Mouse (Mus musculus) hindbrain, embryonic 11.5 days (tissue): ENCODE measurements at regions not wholly inside any gene's neighbourhood (a gene's known extent, or its start where the extent isn't known, plus 50 kb on each side); places are given as distances from the start of the nearest gene placed in this dataset.
A peak's percentile ranks its signal among the peaks of the same experiment; 100 is the strongest.

ENCODE experiments used
- ATAC-seq: fragments of 200-750 bp; cut with Nextera tagmentation; 2 replicates; pipeline ENCODE4 v1.8.0; 2017; ENCODE audit warnings: mild to moderate bottlenecking, moderate TSS enrichment, moderate library complexity; ENCODE audit not compliant: low FRiP score
- DNase-seq: peaks from one replicate; pipeline ENCODE4 v3.0.0-alpha.2; 2015; ENCODE audit warnings: low spot score
- H3K27ac ChIP-seq: fragments of 300-500 bp; sonication (generic); 2 replicates; pipeline ENCODE4 v1.5.1; 2014; ENCODE audit warnings: mild to moderate bottlenecking, low read depth, low read length
- H3K27me3 ChIP-seq: fragments of 300-500 bp; sonication (generic); 2 replicates; pipeline ENCODE4 v1.6.1; 2014; ENCODE audit warnings: mild to moderate bottlenecking, low read length, moderate library complexity, mixed read lengths; ENCODE audit not compliant: control insufficient read depth, insufficient read depth
- H3K36me3 ChIP-seq: fragments of 300-500 bp; sonication (generic); 2 replicates; pipeline ENCODE4 v1.6.1; 2014; ENCODE audit warnings: mild to moderate bottlenecking, low read length, moderate library complexity, mixed read lengths; ENCODE audit not compliant: control insufficient read depth, insufficient read depth
- H3K4me1 ChIP-seq: fragments of 300-500 bp; sonication (generic); replicated peaks from 2 replicates; pipeline ENCODE4 v1.6.1; 2014; ENCODE audit warnings: low read length, mixed read lengths; ENCODE audit not compliant: control insufficient read depth, insufficient read depth
- H3K4me2 ChIP-seq: fragments of 300-500 bp; sonication (generic); replicated peaks from 2 replicates; pipeline ENCODE4 v1.6.1; 2014; ENCODE audit warnings: mild to moderate bottlenecking, low read depth, low read length
- H3K4me3 ChIP-seq: fragments of 300-500 bp; sonication (generic); 2 replicates; pipeline ENCODE4 v1.5.1; 2014; ENCODE audit warnings: low read depth, low read length
- H3K9ac ChIP-seq: fragments of 300-500 bp; sonication (generic); 2 replicates; pipeline ENCODE4 v1.6.1; 2014; ENCODE audit warnings: low read depth, low read length
- H3K9me3 ChIP-seq: fragments of 300-500 bp; sonication (generic); 2 replicates; pipeline ENCODE4 v1.6.1; 2016; ENCODE audit warnings: low read length; ENCODE audit not compliant: control insufficient read depth
- WGBS: fragments of 180-500 bp; shearing (Covaris S2); extraction: QIAGEN DNeasy Blood & Tissue Kit; methylation state at CpG from one replicate; pipeline ENCODE4 v1.1.7; 2014; 5-methylcytosine and 5-hydroxymethylcytosine counted together

DNA sequence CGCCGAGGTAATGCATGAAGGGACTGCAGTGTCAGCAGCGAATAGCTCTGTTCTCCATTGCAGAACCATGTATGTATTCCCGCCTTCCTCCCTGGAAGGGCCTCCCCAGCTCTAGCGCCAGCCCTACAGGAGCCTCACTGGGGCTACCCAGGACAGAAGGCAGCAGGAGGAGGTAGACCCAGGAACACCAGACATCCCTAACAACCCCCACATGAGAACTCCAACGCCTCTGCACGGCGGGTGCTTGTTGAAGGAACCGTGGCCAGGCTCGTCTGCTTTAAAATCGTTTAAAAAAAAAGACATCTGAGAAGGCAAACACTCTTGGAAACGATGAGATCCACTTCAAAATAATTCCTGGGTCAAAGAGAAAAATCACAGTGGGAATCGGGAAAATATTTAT is 194.3 kb downstream of the Mroh4 start:
- H3K4me1 ChIP-seq = no peaks in the 10 kb centered on the region
- H3K4me2 ChIP-seq = no peak overlapping the region
- DNase-seq (no peak), ATAC-seq (no peak)
- 77% methylated on average over 13 of the region's 13 CpGs for WGBS
- H3K9me3 ChIP-seq = no peaks in the 10 kb centered on the region
- H3K4me3 ChIP-seq = no peak overlapping the region
- no peaks in the 10 kb centered on the region for H3K27me3 ChIP-seq
- no peak overlapping the region for H3K9ac ChIP-seq
- no peak overlapping the region for H3K27ac ChIP-seq
- H3K36me3 ChIP-seq = no peaks in the 10 kb centered on the region

DNA sequence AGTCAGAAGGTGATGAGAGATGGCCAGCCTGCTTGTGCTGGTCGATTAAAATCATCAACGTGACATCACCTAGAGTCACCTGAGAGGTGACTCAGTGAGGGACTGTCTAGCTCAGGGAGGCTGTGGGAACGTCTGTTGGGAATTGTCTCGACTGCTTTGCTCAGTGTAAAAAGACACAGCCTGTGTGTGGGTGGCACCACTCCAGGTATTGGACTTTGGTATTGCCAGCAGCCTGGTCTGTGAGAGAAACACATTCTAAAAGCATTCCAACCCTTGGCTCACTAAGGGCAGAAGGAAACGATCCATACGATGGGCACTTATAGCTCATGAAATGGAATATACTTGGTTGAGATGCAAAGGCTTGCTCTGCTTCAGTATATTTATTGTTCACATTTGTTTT is 209.2 kb downstream of the Mroh4 start:
- H3K4me3 ChIP-seq = no peak overlapping the region

DNA sequence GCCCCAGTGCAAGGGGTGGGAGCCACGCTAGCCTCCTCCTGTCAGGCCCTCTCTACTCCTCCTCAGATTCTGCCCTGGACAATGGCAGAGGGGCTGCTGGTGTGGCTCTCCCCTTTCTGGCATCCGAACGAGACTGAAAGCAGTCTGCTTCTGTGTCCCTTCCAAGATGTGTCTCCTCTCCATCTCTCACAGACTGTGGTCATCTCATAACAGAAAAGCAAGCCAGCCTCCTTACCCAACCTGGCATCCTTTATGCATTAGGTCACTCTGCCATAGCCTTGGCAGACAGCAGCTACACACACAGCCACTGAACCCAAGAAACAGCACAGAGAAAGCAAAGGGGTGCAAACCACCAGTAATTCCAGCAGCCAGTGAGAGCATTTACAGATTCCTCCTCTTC is 213.2 kb downstream of the Mroh4 start:
- 80% methylated on average over 3 of the region's 3 CpGs for WGBS
- Histone ChIP-seq H3K27me3 (no peaks in the 10 kb centered on the region), H3K9me3 (no peaks in the 10 kb centered on the region), H3K36me3 (no peaks in the 10 kb centered on the region), H3K27ac (no peak overlapping the region), H3K4me2 (no peak overlapping the region), H3K9ac (no peak overlapping the region), H3K4me1 (no peaks in the 10 kb centered on the region), H3K4me3 (no peak overlapping the region)
- ATAC-seq (no peak), DNase-seq (no peak)

More for the DNA sequence above, 209.2 kb downstream of the Mroh4 start:
- H3K27ac ChIP-seq = no peak overlapping the region
- H3K36me3 ChIP-seq = no peaks in the 10 kb centered on the region
- H3K27me3 ChIP-seq = no peaks in the 10 kb centered on the region
- H3K4me2 ChIP-seq = no peak overlapping the region
- ATAC-seq = no peak
- no peak for DNase-seq
- WGBS = 91% methylated on average over 6 of the region's 6 CpGs
- no peaks in the 10 kb centered on the region for H3K4me1 ChIP-seq
- no peaks in the 10 kb centered on the region for H3K9me3 ChIP-seq
- H3K9ac ChIP-seq = no peak overlapping the region

DNA sequence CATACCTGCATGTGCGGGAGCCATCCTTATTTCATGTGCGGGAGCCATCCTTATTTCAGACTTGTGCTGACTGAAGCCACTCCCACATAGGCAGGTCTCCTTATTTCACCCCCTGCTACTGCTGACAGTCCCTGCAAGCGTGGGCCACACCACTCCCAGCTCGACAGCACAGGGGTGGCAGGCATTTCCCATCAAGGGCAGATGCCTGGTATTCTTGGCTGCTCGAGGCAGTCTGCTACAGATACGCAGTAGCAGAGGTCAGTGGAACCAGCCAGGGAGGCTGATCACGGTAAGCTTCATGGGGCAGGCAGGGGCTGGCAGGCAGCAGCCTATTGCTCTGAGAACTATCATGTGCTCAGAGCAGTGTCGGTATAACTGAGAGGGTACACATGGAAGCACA is 215.6 kb downstream of the Mroh4 start:
- no peak overlapping the region for H3K4me3 ChIP-seq
- ATAC-seq (no peak), DNase-seq (no peak)
- no peaks in the 10 kb centered on the region for H3K9me3 ChIP-seq
- no peak overlapping the region for H3K9ac ChIP-seq
- no peak overlapping the region for H3K4me2 ChIP-seq
- no peaks in the 10 kb centered on the region for H3K4me1 ChIP-seq
- 80% methylated on average over 8 of the region's 8 CpGs for WGBS
- no peak overlapping the region for H3K27ac ChIP-seq
- H3K36me3 ChIP-seq = no peaks in the 10 kb centered on the region
- H3K27me3 ChIP-seq = no peaks in the 10 kb centered on the region

GRCm38 (mm10) chr15:74418635-74419034 is 217.5 kb downstream of the Mroh4 start:
- no peak for ATAC-seq

GRCm38 (mm10) chr15:74413217-74413616 is 222.9 kb downstream of the Mroh4 start:
- H3K27ac ChIP-seq = no peak overlapping the region
- no peaks in the 10 kb centered on the region for H3K4me1 ChIP-seq
- H3K9ac ChIP-seq = no peak overlapping the region
- no peak for DNase-seq
- no peak overlapping the region for H3K4me2 ChIP-seq
- no peaks in the 10 kb centered on the region for H3K9me3 ChIP-seq
- no peak overlapping the region for H3K4me3 ChIP-seq
- WGBS = 87% methylated on average over 10 of the region's 10 CpGs
- H3K36me3 ChIP-seq = no peaks in the 10 kb centered on the region
- no peaks in the 10 kb centered on the region for H3K27me3 ChIP-seq
- ATAC-seq = no peak

More at GRCm38 (mm10) chr15:74418635-74419034, 217.5 kb downstream of the Mroh4 start:
- no peak for DNase-seq
- Histone ChIP-seq H3K27me3 (no peaks in the 10 kb centered on the region), H3K9ac (no peak overlapping the region), H3K4me3 (no peak overlapping the region), H3K36me3 (no peaks in the 10 kb centered on the region), H3K9me3 (no peaks in the 10 kb centered on the region), H3K4me1 (no peaks in the 10 kb centered on the region), H3K27ac (no peak overlapping the region), H3K4me2 (no peak overlapping the region)
- WGBS = 92% methylated on average over 7 of the region's 7 CpGs

- H3K36me3 ChIP-seq = no peaks in the 10 kb centered on the region
- no peaks in the 10 kb centered on the region for H3K27me3 ChIP-seq
- no peak overlapping the region for H3K4me3 ChIP-seq
- H3K27ac ChIP-seq = no peak overlapping the region
- no peak for DNase-seq
- no peak overlapping the region for H3K9ac ChIP-seq
- no peaks in the 10 kb centered on the region for H3K9me3 ChIP-seq
- no peak overlapping the region for H3K4me2 ChIP-seq
- ATAC-seq = no peak
- WGBS = 87% methylated on average over 3 of the region's 3 CpGs
- no peaks in the 10 kb centered on the region for H3K4me1 ChIP-seq
These were observed 223.9 kb downstream of the Mroh4 start for GRCm38 (mm10) chr15:74412261-74412660.

GRCm38 (mm10) chr15:74411097-74411496 is 225.1 kb downstream of the Mroh4 start:
- DNase-seq = peak; percentile 38

GRCm38 (mm10) chr15:74404866-74405265 is 231.3 kb downstream of the Mroh4 start:
- Histone ChIP-seq H3K27me3 (no peaks in the 10 kb centered on the region), H3K27ac (no peak overlapping the region), H3K36me3 (no peaks in the 10 kb centered on the region), H3K9me3 (no peaks in the 10 kb centered on the region), H3K4me1 (no peaks in the 10 kb centered on the region), H3K9ac (no peak overlapping the region), H3K4me2 (no peak overlapping the region), H3K4me3 (no peak overlapping the region)
- ATAC-seq (no peak), DNase-seq (no peak)
- 78% methylated on average over 6 of the region's 6 CpGs for WGBS

More at GRCm38 (mm10) chr15:74411097-74411496, 225.1 kb downstream of the Mroh4 start:
- Histone ChIP-seq H3K27ac (no peak overlapping the region), H3K4me3 (no peak overlapping the region), H3K4me2 (no peak overlapping the region), H3K27me3 (no peaks in the 10 kb centered on the region), H3K4me1 (no peaks in the 10 kb centered on the region), H3K9ac (no peak overlapping the region), H3K9me3 (no peaks in the 10 kb centered on the region), H3K36me3 (no peaks in the 10 kb centered on the region)
- 80% methylated on average over 3 of the region's 3 CpGs for WGBS
- no peak for ATAC-seq
